Mouse (Mus musculus): Measurements from ENCODE around the gene Hoxa2. TPM values are rescaled to one million over a fixed set of nuclear protein-coding genes. Genes with fewer than 3 reads are reported as not detected.

The Hoxa2 gene
- total RNA-seq, 2 experiments from 2014 or later, result not detected

DNA sequence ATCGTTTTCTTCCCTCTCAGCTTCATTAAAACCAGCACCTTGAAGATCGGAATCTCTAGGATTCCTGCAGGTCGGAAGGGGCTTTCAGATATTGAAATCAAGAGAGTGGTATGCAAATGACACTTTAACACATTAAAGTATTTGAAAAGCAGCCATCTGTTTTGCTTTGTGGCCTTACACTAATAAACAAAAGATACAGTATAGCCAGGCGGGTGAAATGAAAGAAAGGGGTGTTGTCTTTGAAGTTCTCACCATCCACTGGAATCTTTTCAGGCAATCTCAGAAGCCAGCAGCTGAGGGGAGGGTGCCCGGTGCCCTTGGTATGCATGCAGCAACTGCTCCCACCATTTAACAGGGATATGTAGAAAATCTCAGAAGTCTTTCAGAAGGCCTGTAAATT, 10.6 kb downstream of the Hoxa2 start:
- no peak for ATAC-seq (replicated peaks; ENCODE audit: low FRiP score, poor library complexity, severe bottlenecking)

GRCm38 (mm10) chr6:52153270-52153669, 11.4 kb downstream of the Hoxa2 start:
- no peak for ATAC-seq (replicated peaks; ENCODE audit: low FRiP score, poor library complexity, severe bottlenecking)

DNA sequence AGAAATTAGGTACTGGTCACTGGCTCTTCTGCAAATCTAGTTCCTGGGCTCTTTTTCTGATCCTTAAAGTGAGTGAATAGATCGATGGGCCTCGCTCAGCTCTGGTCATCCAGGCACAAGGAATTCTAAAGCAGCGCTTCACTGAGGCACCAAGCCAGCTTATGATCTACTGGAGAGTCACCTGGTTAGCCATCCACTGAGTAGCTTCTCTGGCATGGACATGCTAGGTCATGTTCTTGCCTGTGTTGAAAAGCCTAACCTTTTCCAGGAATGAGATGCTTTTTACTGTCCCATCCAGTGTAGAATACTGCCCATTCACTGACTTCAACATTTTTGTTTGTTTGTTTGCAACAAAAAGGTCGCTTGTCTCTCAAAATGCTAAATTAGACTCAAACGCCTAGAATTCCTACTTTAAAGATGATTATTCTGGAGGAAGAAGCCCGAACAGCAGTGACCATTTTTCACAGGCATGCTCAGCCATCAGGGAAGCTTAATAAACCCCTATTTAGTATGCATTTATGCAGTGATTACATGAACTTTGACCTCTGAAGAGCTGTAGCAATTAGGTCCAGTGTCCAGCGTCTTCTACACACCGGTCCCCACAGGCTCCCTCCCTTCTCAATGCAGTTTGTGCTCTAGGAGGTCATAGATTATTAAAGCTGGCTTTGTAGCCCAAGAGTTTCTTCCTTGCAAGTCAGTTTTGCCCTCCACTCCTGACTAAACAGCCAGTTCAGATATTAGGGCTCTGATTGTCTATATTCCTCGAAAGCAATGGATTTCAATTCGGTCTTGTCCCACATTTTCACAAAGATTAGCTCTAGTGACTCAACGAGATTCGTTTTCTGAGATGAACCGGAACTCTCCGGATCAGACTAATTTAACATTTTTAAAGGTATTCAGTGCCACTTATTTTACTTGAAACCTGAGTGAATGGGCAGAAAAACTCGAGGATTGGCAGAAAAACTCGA, 12.1 kb downstream of the Hoxa2 start:
- ATAC-seq (replicated peaks; ENCODE audit: low FRiP score, poor library complexity, severe bottlenecking), result no peak

GRCm38 (mm10) chr6:52151571-52151970, 13.1 kb downstream of the Hoxa2 start:
- no peak for ATAC-seq (replicated peaks; ENCODE audit: low FRiP score, poor library complexity, severe bottlenecking)

GRCm38 (mm10) chr6:52150401-52150966, 14.1 kb downstream of the Hoxa2 start:
- ATAC-seq (replicated peaks; ENCODE audit: low FRiP score, poor library complexity, severe bottlenecking), result no peak

DNA sequence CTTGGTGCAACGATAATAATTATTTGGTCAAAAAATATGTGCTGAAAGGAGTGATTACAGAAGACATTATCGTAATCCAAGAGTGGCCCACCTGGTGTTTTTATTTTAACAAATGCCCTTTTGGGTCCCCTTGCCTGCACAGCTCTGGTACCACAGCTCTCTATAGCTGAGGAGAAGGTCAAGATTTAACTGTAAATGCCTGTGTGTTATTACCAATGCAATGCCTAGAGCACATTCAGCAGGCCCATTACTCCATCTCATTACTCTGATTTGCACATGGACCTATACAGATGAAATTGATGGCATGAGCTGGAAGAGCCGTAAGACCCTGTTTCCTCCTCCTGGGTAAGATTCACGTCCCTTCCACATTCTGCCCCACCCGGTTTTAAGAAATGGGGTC, 25.5 kb downstream of the Hoxa2 start:
- no peak for ATAC-seq (replicated peaks; ENCODE audit: low FRiP score, poor library complexity, severe bottlenecking)

- no peak for ATAC-seq (replicated peaks; ENCODE audit: low FRiP score, poor library complexity, severe bottlenecking)
Observed at GRCm38 (mm10) chr6:52138576-52138975, 26.1 kb downstream of the Hoxa2 start.

DNA sequence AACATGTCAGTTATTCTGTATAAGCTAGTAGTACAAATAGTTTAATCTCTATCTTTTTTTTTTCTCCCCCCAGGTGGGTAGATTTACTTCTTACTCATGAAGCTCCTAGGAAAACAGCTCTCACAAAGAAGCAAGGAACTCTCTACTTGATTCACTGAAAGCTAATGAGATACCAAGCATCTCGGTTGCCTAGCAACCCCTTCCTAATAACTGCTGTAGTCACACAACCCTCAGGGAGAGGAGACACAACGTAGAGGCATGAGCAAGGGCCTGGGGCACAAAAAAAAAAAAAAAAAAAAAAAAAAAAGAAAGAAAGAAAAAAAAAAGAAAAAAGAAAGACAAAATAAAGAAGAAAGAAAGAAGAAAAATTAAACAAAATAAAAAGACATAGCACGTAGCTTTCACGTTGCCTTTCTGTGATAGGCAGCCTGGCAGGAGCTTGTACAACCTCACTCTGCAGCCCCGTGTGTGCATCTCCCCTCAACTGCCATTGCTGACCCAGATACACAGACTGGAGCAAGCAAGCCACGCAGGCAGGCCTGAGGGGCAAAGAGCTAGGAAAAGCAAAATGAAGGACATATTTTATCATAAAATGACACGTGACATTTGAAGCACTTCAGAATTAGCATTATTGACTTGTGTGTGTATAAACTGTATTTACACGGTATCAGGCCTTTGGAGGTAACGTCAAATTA, 26.6 kb downstream of the Hoxa2 start:
- ATAC-seq (replicated peaks; ENCODE audit: low FRiP score, poor library complexity, severe bottlenecking), result no peak

- ATAC-seq (replicated peaks; ENCODE audit: low FRiP score, poor library complexity, severe bottlenecking), result no peak
Observed at GRCm38 (mm10) chr6:52123673-52124072, 41.0 kb downstream of the Hoxa2 start.

GRCm38 (mm10) chr6:52121173-52121572, 43.5 kb downstream of the Hoxa2 start:
- no peak for ATAC-seq (replicated peaks; ENCODE audit: low FRiP score, poor library complexity, severe bottlenecking)

- ATAC-seq (replicated peaks; ENCODE audit: low FRiP score, poor library complexity, severe bottlenecking), result no peak
Observed at GRCm38 (mm10) chr6:52118903-52119635, 45.6 kb downstream of the Hoxa2 start.

- no peak for ATAC-seq (replicated peaks; ENCODE audit: low FRiP score, poor library complexity, severe bottlenecking)
Observed at GRCm38 (mm10) chr6:52115899-52116298, 48.7 kb downstream of the Hoxa2 start.

Other genes starting within 250 kb of the Hoxa2 start
- gene Skap2, start 152.3 kb downstream of the Hoxa2 start, total RNA-seq (2015; ENCODE audit: low replicate concordance), result 18.0 and 55.8 TPM in 2 replicates
- 19.4 and 47.4 TPM in 2 replicates for gene Skap2, start 152.3 kb downstream of the Hoxa2 start, total RNA-seq (2017; ENCODE audit: low replicate concordance)
- gene Hoxa1, start 6.5 kb downstream of the Hoxa2 start, total RNA-seq (2015; ENCODE audit: low replicate concordance), result not detected in 2 replicates
- not detected in 2 replicates for gene Hoxa1, start 6.5 kb downstream of the Hoxa2 start, total RNA-seq (2017; ENCODE audit: low replicate concordance)
- gene 5730596B20Rik, start 12.7 kb upstream of the Hoxa2 start, total RNA-seq (2015; ENCODE audit: low replicate concordance), result not detected in 2 replicates
- not detected in 2 replicates for gene 5730596B20Rik, start 12.7 kb upstream of the Hoxa2 start, total RNA-seq (2017; ENCODE audit: low replicate concordance)
- gene Hoxa4, start 26.9 kb upstream of the Hoxa2 start, total RNA-seq (2015; ENCODE audit: low replicate concordance), result not detected in 2 replicates
- not detected in 2 replicates for gene Hoxa4, start 26.9 kb upstream of the Hoxa2 start, total RNA-seq (2017; ENCODE audit: low replicate concordance)
- not detected in 2 replicates for gene Hoxa5, start 39.8 kb upstream of the Hoxa2 start, total RNA-seq (2015; ENCODE audit: low replicate concordance)
- gene Hoxa5, start 39.8 kb upstream of the Hoxa2 start, total RNA-seq (2017; ENCODE audit: low replicate concordance), result not detected in 2 replicates
- not detected in 2 replicates for gene Hoxa6, start 43.9 kb upstream of the Hoxa2 start, total RNA-seq (2015; ENCODE audit: low replicate concordance)
- not detected in 2 replicates for gene Hoxa6, start 43.9 kb upstream of the Hoxa2 start, total RNA-seq (2017; ENCODE audit: low replicate concordance)
- gene Hoxa3, start 48.5 kb upstream of the Hoxa2 start, total RNA-seq (2015; ENCODE audit: low replicate concordance), result not detected in 2 replicates
- gene Hoxa3, start 48.5 kb upstream of the Hoxa2 start, total RNA-seq (2017; ENCODE audit: low replicate concordance), result 0.45 TPM in 1 of 2 replicates, not detected in the other
- gene Gm28308, start 48.5 kb upstream of the Hoxa2 start, total RNA-seq (2015; ENCODE audit: low replicate concordance), result not detected in 2 replicates
- not detected in 2 replicates for gene Gm28308, start 48.5 kb upstream of the Hoxa2 start, total RNA-seq (2017; ENCODE audit: low replicate concordance)
- 1.1 and 8.4 TPM in 2 replicates for gene Hoxa7, start 57.0 kb upstream of the Hoxa2 start, total RNA-seq (2015; ENCODE audit: low replicate concordance)
- gene Hoxa7, start 57.0 kb upstream of the Hoxa2 start, total RNA-seq (2017; ENCODE audit: low replicate concordance), result 1.3 and 3.8 TPM in 2 replicates
- gene Hoxa9, start 66.3 kb upstream of the Hoxa2 start, total RNA-seq (2015; ENCODE audit: low replicate concordance), result 0.36 and 0.84 TPM in 2 replicates
- 4.5 TPM in 1 of 2 replicates, not detected in the other for gene Hoxa9, start 66.3 kb upstream of the Hoxa2 start, total RNA-seq (2017; ENCODE audit: low replicate concordance)
- gene Hoxa10, start 76.0 kb upstream of the Hoxa2 start, total RNA-seq (2015; ENCODE audit: low replicate concordance), result not detected in 2 replicates
- 0.15 TPM in 1 of 2 replicates, not detected in the other for gene Hoxa10, start 76.0 kb upstream of the Hoxa2 start, total RNA-seq (2017; ENCODE audit: low replicate concordance)
- gene Hoxa11, start 81.0 kb upstream of the Hoxa2 start, total RNA-seq (2015; ENCODE audit: low replicate concordance), result not detected in 2 replicates
- not detected in 2 replicates for gene Hoxa11, start 81.0 kb upstream of the Hoxa2 start, total RNA-seq (2017; ENCODE audit: low replicate concordance)
- gene Hoxa13, start 96.0 kb upstream of the Hoxa2 start, total RNA-seq (2015; ENCODE audit: low replicate concordance), result not detected in 2 replicates
- gene Hoxa13, start 96.0 kb upstream of the Hoxa2 start, total RNA-seq (2017; ENCODE audit: low replicate concordance), result not detected in 2 replicates
- not detected in 2 replicates for gene Evx1, start 148.7 kb upstream of the Hoxa2 start, total RNA-seq (2015; ENCODE audit: low replicate concordance)
- not detected in 2 replicates for gene Evx1, start 148.7 kb upstream of the Hoxa2 start, total RNA-seq (2017; ENCODE audit: low replicate concordance)

All from erythroid progenitor cell, adult 5-6 weeks (primary cell).